Mouse (Mus musculus) embryo, embryonic 11.5 days (tissue): ENCODE results near the gene Ipo5.
A peak's percentile ranks its signal among the peaks of the same experiment; 100 is the strongest.

Experiments
- DNase-seq: peaks from one replicate; pipeline ENCODE4 v3.0.0-alpha.2; 2012; ENCODE audit warnings: low read depth, low spot score

Gene Ipo5

GRCm38 (mm10) chr14:120921805-120922204, 10.8 kb downstream of the Ipo5 start:
- no peak for DNase-seq

- no peak for DNase-seq
Measured at GRCm38 (mm10) chr14:120924044-120924443, 13.0 kb downstream of the Ipo5 start.

- no peak for DNase-seq
Measured at GRCm38 (mm10) chr14:120925731-120926585, 14.9 kb downstream of the Ipo5 start.

GRCm38 (mm10) chr14:120931236-120931635, 20.2 kb downstream of the Ipo5 start:
- no peak for DNase-seq

- DNase-seq = no peak
Measured at GRCm38 (mm10) chr14:120933624-120934023, 22.6 kb downstream of the Ipo5 start.

GRCm38 (mm10) chr14:120937102-120937501, 26.1 kb downstream of the Ipo5 start:
- DNase-seq = no peak

- no peak for DNase-seq
Measured at GRCm38 (mm10) chr14:120942803-120943202, 31.8 kb downstream of the Ipo5 start.

- no peak for DNase-seq
Measured at GRCm38 (mm10) chr14:120945146-120945545, 34.1 kb downstream of the Ipo5 start.

GRCm38 (mm10) chr14:120947104-120947503, 36.1 kb downstream of the Ipo5 start:
- no peak for DNase-seq

GRCm38 (mm10) chr14:120949002-120949401, 38.0 kb downstream of the Ipo5 start:
- DNase-seq = no peak

GRCm38 (mm10) chr14:120950068-120950467, 39.0 kb downstream of the Ipo5 start:
- no peak for DNase-seq

GRCm38 (mm10) chr14:120952434-120952833, 41.4 kb downstream of the Ipo5 start:
- DNase-seq = no peak

GRCm38 (mm10) chr14:120960551-120960950, 49.5 kb downstream of the Ipo5 start:
- DNase-seq = no peak

- DNase-seq = no peak
Measured at GRCm38 (mm10) chr14:120960991-120961390, 50.0 kb downstream of the Ipo5 start.

GRCm38 (mm10) chr14:120967072-120967471, 56.0 kb downstream of the Ipo5 start:
- no peak for DNase-seq

- DNase-seq = no peak
Measured at GRCm38 (mm10) chr14:120968723-120969122, 57.7 kb downstream of the Ipo5 start.

- no peak for DNase-seq
Measured at GRCm38 (mm10) chr14:120969673-120970072, 58.6 kb downstream of the Ipo5 start.

GRCm38 (mm10) chr14:120970637-120971036, 59.6 kb downstream of the Ipo5 start:
- no peak for DNase-seq

GRCm38 (mm10) chr14:120971313-120971712, 60.3 kb downstream of the Ipo5 start:
- DNase-seq = no peak

GRCm38 (mm10) chr14:120979559-120979958, 68.5 kb downstream of the Ipo5 start:
- DNase-seq = peak; percentile 20

- DNase-seq = no peak
Measured at GRCm38 (mm10) chr14:120989126-120989525, 78.1 kb downstream of the Ipo5 start.
